Mouse (Mus musculus) embryonic fibroblast, embryonic 13.5 days (primary cell): ENCODE measurements at regions not wholly inside any gene's neighbourhood (a gene's known extent, or its start where the extent isn't known, plus 50 kb on each side); places are given as distances from the start of the nearest gene placed in this dataset.

ENCODE experiments used
- CTCF ChIP-seq: IDR thresholded peaks from 2 replicates; pipeline ENCODE4 v1.5.1; 2011; ENCODE audit warnings: mild to moderate bottlenecking, control low read depth, low read length, moderate library complexity, borderline replicate concordance; ENCODE audit not compliant: insufficient read depth
- POLR2A ChIP-seq: IDR thresholded peaks from 2 replicates; pipeline ENCODE4 v1.6.1; 2011; ENCODE audit warnings: low read depth, mild to moderate bottlenecking, control low read depth, low read length, moderate library complexity

DNA sequence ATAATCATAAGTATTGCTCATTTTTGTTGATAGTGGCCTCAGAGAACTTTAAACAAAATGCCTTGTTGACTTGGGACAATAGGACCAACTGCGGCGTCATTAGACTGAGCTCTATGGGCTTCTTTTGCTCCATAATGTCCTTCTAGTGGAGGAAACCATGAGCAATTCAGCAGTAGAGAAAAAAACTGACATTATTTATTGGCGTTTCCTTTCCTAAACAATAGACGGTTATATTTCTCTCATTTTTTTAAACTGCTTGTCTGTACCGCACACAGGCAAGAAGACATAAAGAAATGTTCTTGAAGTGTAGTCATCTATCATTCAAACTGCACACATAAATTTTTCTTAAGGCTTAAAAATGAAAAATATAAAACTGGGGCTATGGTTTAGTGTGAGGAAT lies 310.8 kb downstream of the Basp1 start:
- TF ChIP-seq CTCF: no peak
- no peak for TF ChIP-seq POLR2A
